Mouse (Mus musculus) mesoderm, embryonic 11.5 days (tissue): Measurements from ENCODE around the gene Obscn.
A peak's percentile ranks its signal among the peaks of the same experiment; 100 is the strongest.
"Not testable (repeated sequence)": the region's sequence is repeated elsewhere in the genome, so short reads cannot be mapped to it uniquely, and the experiment has no call there.

Experiments
- DNase-seq: peaks from one replicate; pipeline ENCODE4 v3.0.0-alpha.2; 2012; ENCODE audit warnings: low read depth, low spot score

Gene Obscn

GRCm38 (mm10) chr11:58961364-58962177, 174.6 kb downstream of the Obscn start:
- DNase-seq, result no peak

GRCm38 (mm10) chr11:58959921-58960465, 176.2 kb downstream of the Obscn start:
- peak; percentile 87 for DNase-seq

GRCm38 (mm10) chr11:58959186-58959825, 176.9 kb downstream of the Obscn start:
- DNase-seq, result no peak

GRCm38 (mm10) chr11:58958536-58958935, 177.7 kb downstream of the Obscn start:
- DNase-seq, result no peak

- DNase-seq, result no peak
Observed at GRCm38 (mm10) chr11:58957226-58957914, 178.8 kb downstream of the Obscn start.

- DNase-seq, result no peak
Observed at GRCm38 (mm10) chr11:58955868-58956257, 180.3 kb downstream of the Obscn start.

- no peak for DNase-seq
Observed at GRCm38 (mm10) chr11:58955143-58955867, 180.9 kb downstream of the Obscn start.

DNA sequence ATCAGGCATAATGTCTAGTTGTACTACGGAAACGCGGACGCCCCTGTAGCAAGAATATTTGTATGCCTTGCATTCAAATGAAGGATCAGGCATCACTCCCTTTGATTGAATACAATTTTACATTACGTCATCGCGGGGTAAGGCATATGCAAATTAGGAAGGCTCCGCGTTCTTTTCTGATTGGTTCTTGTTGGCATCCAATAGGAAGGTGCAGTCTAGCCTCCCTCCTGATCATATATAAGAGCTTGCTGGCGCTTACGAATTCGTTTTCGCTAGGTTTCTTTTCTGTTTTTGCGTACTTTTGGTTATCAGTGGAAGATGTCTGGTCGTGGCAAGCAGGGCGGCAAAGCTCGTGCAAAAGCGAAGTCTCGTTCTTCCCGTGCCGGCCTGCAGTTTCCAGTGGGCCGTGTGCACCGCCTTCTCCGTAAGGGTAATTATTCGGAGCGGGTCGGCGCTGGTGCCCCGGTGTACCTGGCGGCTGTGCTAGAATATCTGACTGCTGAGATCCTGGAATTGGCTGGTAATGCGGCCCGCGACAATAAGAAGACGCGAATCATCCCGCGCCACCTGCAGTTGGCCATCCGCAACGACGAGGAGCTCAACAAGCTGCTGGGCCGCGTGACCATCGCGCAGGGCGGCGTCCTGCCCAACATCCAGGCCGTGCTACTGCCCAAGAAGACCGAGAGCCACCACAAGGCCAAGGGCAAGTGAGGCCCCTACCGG, 181.6 kb downstream of the Obscn start, which contains the start of the genes Hist3h2a and Trim17:
Gene Hist3h2a, plus strand, starts transcription at position 266 of the 723 bp plus-strand sequence.
Gene Trim17, plus strand, starts transcription at position 266 of the 723 bp plus-strand sequence.
- DNase-seq, result peak; percentile 95

DNA sequence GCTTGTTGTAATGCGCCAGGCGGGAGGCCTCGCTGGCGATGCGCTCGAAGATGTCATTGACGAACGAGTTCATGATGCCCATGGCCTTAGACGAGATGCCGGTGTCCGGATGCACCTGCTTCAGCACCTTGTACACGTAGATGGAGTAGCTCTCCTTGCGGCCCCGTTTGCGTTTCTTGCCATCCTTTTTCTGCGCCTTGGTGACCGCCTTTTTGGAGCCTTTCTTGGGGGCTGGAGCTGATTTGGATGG, 182.1 kb downstream of the Obscn start:
- not testable (repeated sequence) for DNase-seq

- no peak for DNase-seq
Observed at GRCm38 (mm10) chr11:58953351-58954169, 182.6 kb downstream of the Obscn start.

DNA sequence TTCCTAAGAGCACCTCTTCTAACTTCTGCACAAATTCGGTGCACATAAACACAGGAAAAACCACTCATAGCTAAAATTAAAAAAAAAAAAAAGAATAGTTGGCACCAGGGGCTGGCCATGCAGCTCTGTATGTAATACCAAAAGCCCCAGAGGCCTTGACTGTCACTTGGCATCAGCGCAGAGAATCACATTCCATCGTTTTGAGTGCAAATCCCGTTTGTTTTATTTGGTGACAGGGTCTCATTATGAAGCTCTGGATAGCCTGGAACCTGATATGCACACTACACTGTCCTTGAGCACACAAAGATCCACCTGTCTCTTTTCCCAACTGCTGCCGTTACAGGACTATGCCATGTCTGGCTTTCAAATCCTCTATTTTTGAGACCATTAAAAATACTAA, 185.0 kb downstream of the Obscn start:
- no peak for DNase-seq

- DNase-seq, result peak; percentile 64
Observed at GRCm38 (mm10) chr11:58949480-58950431, 186.4 kb downstream of the Obscn start.

DNA sequence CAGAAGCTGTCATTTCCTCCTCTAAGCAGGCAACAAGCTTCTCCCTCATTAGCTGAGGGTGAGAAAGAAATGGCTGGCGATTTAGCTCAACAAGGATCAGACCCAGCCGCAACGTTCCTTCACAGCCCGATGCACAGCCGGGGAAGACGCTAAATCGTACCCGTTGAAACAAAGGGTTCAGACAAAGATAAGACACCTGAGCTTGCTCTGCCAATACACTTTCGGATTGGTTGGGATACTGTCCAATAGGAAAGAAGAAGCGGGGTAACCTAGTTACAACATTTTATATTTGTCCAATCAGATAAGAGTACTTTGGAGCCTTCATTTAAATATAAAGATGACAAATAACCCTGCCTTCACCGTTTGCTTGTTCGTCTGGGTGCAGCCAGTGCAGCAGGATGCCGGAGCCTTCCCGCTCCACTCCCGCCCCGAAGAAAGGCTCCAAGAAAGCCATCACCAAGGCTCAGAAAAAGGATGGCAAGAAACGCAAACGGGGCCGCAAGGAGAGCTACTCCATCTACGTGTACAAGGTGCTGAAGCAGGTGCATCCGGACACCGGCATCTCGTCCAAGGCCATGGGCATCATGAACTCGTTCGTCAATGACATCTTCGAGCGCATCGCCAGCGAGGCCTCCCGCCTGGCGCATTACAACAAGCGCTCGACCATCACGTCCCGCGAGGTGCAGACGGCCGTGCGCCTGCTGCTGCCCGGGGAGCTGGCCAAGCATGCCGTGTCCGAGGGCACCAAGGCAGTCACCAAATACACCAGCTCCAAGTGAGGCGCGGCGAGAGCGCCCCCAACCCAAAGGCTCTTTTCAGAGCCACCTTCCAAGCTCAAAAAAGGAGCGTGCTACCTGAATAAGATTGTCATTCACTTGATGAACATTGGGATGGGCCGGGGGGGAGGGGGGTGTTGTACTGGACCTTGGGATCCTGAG, 187.4 kb downstream of the Obscn start, which contains the start of gene Hist3h2ba:
Gene Hist3h2ba, plus strand, starts transcription at position 379 of the 938 bp plus-strand sequence.
- DNase-seq, result peak; percentile 86

DNA sequence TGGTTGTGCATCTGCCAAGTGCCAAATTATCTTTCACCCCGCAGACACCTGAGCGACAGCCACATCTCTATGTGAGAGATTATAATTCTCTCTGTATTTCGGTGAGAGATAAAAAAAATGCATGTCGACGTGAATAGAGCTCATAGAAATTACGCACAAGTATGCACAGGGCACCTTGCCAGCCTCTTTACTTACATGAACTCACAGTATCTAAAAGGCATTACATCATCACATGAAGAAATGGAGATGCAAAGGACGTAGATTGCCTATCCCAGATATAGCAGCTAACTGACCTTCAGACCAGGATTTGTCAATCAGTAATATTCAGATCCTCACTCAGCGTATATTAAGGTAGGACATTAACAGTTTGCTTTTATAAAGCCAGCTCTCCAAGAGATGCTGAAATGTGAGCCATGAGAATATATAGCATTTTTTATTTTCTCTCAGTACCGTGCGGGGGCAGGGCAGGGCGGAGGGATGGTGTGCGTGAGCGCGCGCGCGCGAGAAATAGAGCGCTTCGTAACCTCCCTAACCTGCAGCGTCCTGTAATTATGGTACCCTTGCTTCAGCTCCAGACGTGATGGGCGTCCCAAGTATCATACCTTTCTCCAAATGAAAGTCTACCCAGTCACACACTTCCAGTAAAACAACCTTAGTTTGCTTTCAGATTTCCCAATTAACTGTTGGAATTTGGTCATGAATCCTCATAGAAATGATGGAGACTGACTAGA, 188.2 kb downstream of the Obscn start:
- DNase-seq, result no peak

DNA sequence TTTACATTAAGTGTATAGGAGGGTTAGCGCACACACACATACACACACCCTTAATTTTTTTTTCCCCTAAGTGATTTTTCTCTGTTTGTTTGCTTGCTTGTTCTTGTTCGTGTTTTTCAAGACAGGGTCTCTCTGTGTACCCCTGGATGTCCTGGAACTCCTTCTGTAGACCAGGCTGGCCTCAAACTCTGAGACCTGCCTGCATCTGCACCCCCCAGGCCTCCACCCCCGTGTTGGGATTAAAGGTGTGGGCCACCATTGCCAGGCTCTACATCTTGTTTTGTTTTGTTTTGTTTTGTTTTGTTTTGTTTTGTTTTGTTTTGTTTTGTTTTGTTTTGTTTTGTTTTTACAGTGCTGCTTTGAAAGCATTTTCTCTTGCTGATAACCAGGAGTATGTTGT, 188.9 kb downstream of the Obscn start:
- DNase-seq, result no peak
